15 mouse cellular contexts compared by ENCODE assay signal in the genomic region with DNA sequence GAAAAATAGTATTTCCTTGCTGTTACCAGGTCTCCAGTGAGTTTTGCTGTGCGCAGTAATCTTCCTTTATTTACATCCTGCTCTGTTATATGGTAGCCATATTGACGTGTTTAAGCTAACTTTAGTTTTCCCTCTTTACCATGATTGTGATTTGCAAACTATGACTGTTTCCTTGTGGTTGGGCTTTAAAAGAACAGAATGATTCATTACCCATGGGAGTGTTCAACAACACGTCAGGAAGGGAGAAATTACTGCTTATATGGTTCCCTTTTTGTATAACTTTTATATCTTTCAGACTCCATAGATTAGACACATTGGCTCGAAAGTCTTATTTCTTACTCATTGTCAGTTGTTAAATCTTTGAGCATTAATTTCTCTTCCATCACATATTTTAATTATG.
"Had no signal": no experiment of that assay in that cellular context is flagged by ENCODE, and none has a peak within 500 bp of the region (broad histone marks: within the 10 kb centered on the region; RNA-seq: fewer than 3 reads in every experiment).

No protein-coding gene starts in this region.

- H3K9me3 ChIP-seq: liver, embryonic 13.5 days; midbrain, embryonic 13.5 days had no signal

- ATAC-seq: midbrain, embryonic 13.5 days; midbrain, embryonic 16.5 days had no signal

- H3K4me3 ChIP-seq: left cerebral cortex, adult 2 months; liver, embryonic 13.5 days; midbrain, embryonic 13.5 days had no signal

- H3K36me3 ChIP-seq: liver, embryonic 13.5 days; midbrain, embryonic 13.5 days had no signal

- H3K27ac ChIP-seq: left cerebral cortex, adult 2 months; liver, embryonic 13.5 days; midbrain, embryonic 13.5 days had no signal

- DNase-seq: kidney, adult 9 months; kidney, postnatal 10 days; kidney, postnatal 36 days; layer of hippocampus, postnatal 36 days; liver, embryonic 13.5 days; lung, adult 2 months; lung, postnatal 14 days; lung, postnatal 4 days; right cerebral cortex, adult 18-20 months; right cerebral cortex, postnatal 14 days; right cerebral cortex, postnatal 4 days; thymus, postnatal 25 days had no signal

- H3K4me2 ChIP-seq: liver, embryonic 13.5 days; midbrain, embryonic 13.5 days had no signal

- H3K27me3 ChIP-seq: liver, embryonic 13.5 days; midbrain, embryonic 13.5 days had no signal

- H3K9ac ChIP-seq: liver, embryonic 13.5 days; midbrain, embryonic 13.5 days had no signal
